ENCODE assay signal across 17 mouse cellular contexts in the genomic region with DNA sequence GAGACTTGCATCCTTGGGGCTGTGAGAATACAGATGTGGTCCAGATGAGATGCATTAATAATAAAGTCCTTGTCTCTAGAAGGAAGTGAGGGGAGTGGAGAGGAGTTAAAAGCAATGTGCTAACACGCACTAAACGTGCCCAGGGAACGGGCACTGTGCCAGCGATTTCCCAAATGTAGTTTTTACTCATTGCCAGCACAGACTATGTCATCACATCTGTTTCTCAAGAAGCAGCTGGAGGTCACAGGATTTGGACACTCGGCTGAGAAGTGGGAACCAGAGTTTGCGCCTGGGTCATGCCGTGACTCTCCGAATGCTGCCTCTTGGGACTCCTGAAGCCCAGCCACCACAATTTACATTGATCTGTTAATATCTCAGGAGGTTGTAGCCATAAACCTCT. TPM values are rescaled to one million over a fixed set of nuclear protein-coding genes. Genes with fewer than 3 reads are reported as not detected.
DNase-seq lines count a peak whose midpoint lies in the region; ATAC-seq and TF ChIP-seq lines count a peak whose summit lies in the region.
"Had no signal": no experiment of that assay in that cellular context is flagged by ENCODE, and none has a peak within 500 bp of the region (broad histone marks: within the 10 kb centered on the region; RNA-seq: fewer than 3 reads in every experiment).

No protein-coding gene starts in this region.

- H3K9me3 ChIP-seq in lung, embryonic 14.5 days (ENCODE audit: low read depth, low read length): no peaks in the 10 kb centered on the region
- H3K9me3 ChIP-seq in midbrain, embryonic 11.5 days (ENCODE audit: control insufficient read depth, low read length): no peaks in the 10 kb centered on the region
- H3K9me3 ChIP-seq: forebrain, embryonic 10.5 days; heart, embryonic 13.5 days; midbrain, embryonic 15.5 days had no signal

- H3K9ac ChIP-seq in lung, embryonic 14.5 days: no peak overlapping the region
- no peak overlapping the region for H3K9ac ChIP-seq in midbrain, embryonic 11.5 days (ENCODE audit: low read length)
- H3K9ac ChIP-seq: heart, embryonic 13.5 days; midbrain, embryonic 15.5 days had no signal

- no peak for TF ChIP-seq CTCF in lung, embryonic 14.5 days (IDR thresholded peaks at IDR 0.05; ENCODE audit: low read depth)
- no peak for TF ChIP-seq CTCF in lung, adult 2 months (IDR thresholded peaks at IDR 0.05; ENCODE audit: insufficient read depth, low read length)

- no peak overlapping the region for H3K4me3 ChIP-seq in lung, embryonic 14.5 days (ENCODE audit: low read depth, low read length)
- H3K4me3 ChIP-seq in lung, adult 2 months (replicated peaks; ENCODE audit: extremely low read depth, low read depth, low read length): no peak overlapping the region
- H3K4me3 ChIP-seq in midbrain, embryonic 11.5 days (ENCODE audit: low read depth, low read length): no peak overlapping the region
- H3K4me3 ChIP-seq: forebrain, embryonic 10.5 days; heart, embryonic 13.5 days; midbrain, embryonic 15.5 days had no signal

- no peaks in the 10 kb centered on the region for H3K27me3 ChIP-seq in lung, embryonic 14.5 days (ENCODE audit: insufficient read depth, low read length)
- no peaks in the 10 kb centered on the region; the same call in 1 of the 2 replicates for H3K27me3 ChIP-seq in midbrain, embryonic 11.5 days (ENCODE audit: control insufficient read depth, insufficient read depth, low read length)

- intact Hi-C loops in left cerebral cortex, postnatal 4 days (cut with DNase I): loop anchor here (10.0 kb wide), 1 partner anchor 396 kb away; a partner anchor contains a TSS

- H3K36me3 ChIP-seq in lung, embryonic 14.5 days (ENCODE audit: insufficient read depth): no peaks in the 10 kb centered on the region
- no peaks in the 10 kb centered on the region for H3K36me3 ChIP-seq in midbrain, embryonic 11.5 days (ENCODE audit: control insufficient read depth, insufficient read depth, low read length)
- H3K36me3 ChIP-seq: forebrain, embryonic 10.5 days; heart, embryonic 13.5 days; midbrain, embryonic 15.5 days had no signal

- TF ChIP-seq POLR2A in lung, adult 2 months (IDR thresholded peaks at IDR 0.05; ENCODE audit: borderline replicate concordance, extremely low read depth, low read depth, low read length): no peak

- no peak for ATAC-seq in lung, embryonic 14.5 days (ENCODE audit: insufficient read depth)
- ATAC-seq in megakaryocyte, adult 5-6 weeks (ENCODE audit: poor library complexity, severe bottlenecking): peak; percentile 91
- ATAC-seq in midbrain, embryonic 11.5 days (ENCODE audit: low FRiP score): no peak
- ATAC-seq: activated CD4-positive, CD25-positive, alpha-beta regulatory T cell, adult 4 months; midbrain, embryonic 15.5 days had no signal

- H3K27ac ChIP-seq in lung, embryonic 14.5 days (ENCODE audit: low read depth): no peak overlapping the region
- no peak overlapping the region for H3K27ac ChIP-seq in midbrain, embryonic 11.5 days (ENCODE audit: low read depth, low read length)
- H3K27ac ChIP-seq: forebrain, embryonic 10.5 days; heart, embryonic 13.5 days; macrophage; midbrain, embryonic 15.5 days had no signal

- WGBS in lung, embryonic 14.5 days: 64% methylated on average over 8 of the region's 8 CpGs
- 53% methylated on average over 8 of the region's 8 CpGs for WGBS in lung, adult 2 months
- 90% methylated on average over 8 of the region's 8 CpGs for WGBS in midbrain, embryonic 11.5 days

- no peak overlapping the region for H3K4me2 ChIP-seq in lung, embryonic 14.5 days
- H3K4me2 ChIP-seq in midbrain, embryonic 11.5 days: no peak overlapping the region
- H3K4me2 ChIP-seq: heart, embryonic 13.5 days; midbrain, embryonic 15.5 days had no signal

- no peaks in the 10 kb centered on the region for H3K4me1 ChIP-seq in lung, embryonic 14.5 days (ENCODE audit: insufficient read depth)
- H3K4me1 ChIP-seq in lung, adult 2 months (ENCODE audit: control insufficient read depth, insufficient read depth, low read length): no peaks in the 10 kb centered on the region
- H3K4me1 ChIP-seq in midbrain, embryonic 11.5 days (ENCODE audit: control insufficient read depth, insufficient read depth, low read length): no peaks in the 10 kb centered on the region
- H3K4me1 ChIP-seq: heart, embryonic 13.5 days had no signal

- DNase-seq in lung, embryonic 14.5 days: peak; percentile 38
- no peak for DNase-seq in lung, adult 2 months
- DNase-seq in adrenal gland, adult 18-20 months (ENCODE audit: low spot score in 2 of 2): peak; percentile 49 to 62
- DNase-seq in fat pad, adult 2 months (ENCODE audit: extremely low read depth, low read depth, low spot score): peak; percentile 42
- no peak for DNase-seq in left cerebral cortex, postnatal 4 days
- no peak for DNase-seq in midbrain, embryonic 11.5 days (ENCODE audit: low spot score, missing footprints)
- DNase-seq: cerebellum, postnatal 14 days; gastrocnemius, postnatal 36 days; liver; thymus, postnatal 14 days had no signal

RNA-seq across cellular contexts. Expression of a gene that starts 29.8 kb away (rescaled TPM):
- 3.1 and 3.9 TPM in 2 replicates for polyA plus RNA-seq in lung, embryonic 14.5 days (2014; fragmentation: Nextera tagmentation; extraction: Ambion mirVana)
- 3.8 and 4.0 TPM in 2 replicates for polyA plus RNA-seq in lung, adult 2 months (2012; rRNA removed)
- 1 to 10 TPM in 1 of 2 experiments, under 1 TPM in 1; 0.30 to 1.7 TPM for total RNA-seq in adrenal gland, adult 18-20 months (2021)
- not detected in 2 replicates for total RNA-seq in megakaryocyte, adult 5-6 weeks (2015)
- not detected in 2 replicates for total RNA-seq in megakaryocyte, adult 5-6 weeks (2017)
- 1 to 10 TPM; 1.6 to 1.7 TPM for total RNA-seq in left cerebral cortex, postnatal 4 days (2021)
- 0.64 and 0.69 TPM in 2 replicates for polyA plus RNA-seq in midbrain, embryonic 11.5 days (2014; fragmentation: Nextera tagmentation; extraction: Ambion mirVana)
- total RNA-seq: hematopoietic stem cell, adult 5-6 weeks had no signal
- polyA plus RNA-seq: activated CD4-positive, CD25-positive, alpha-beta regulatory T cell, adult 4 months had no signal

RNA-seq across cellular contexts. Expression of a gene that starts 34.4 kb away (rescaled TPM):
- 23.9 and 25.7 TPM in 2 replicates for polyA plus RNA-seq in lung, embryonic 14.5 days (2014; fragmentation: Nextera tagmentation; extraction: Ambion mirVana)
- polyA plus RNA-seq in lung, adult 2 months (2012; rRNA removed): 137 and 204 TPM in 2 replicates
- 10 to 100 TPM; 20.9 to 23.1 TPM for total RNA-seq in adrenal gland, adult 18-20 months (2021)
- total RNA-seq in megakaryocyte, adult 5-6 weeks (2015): 218 and 231 TPM in 2 replicates
- 40.4 and 48.1 TPM in 2 replicates for total RNA-seq in megakaryocyte, adult 5-6 weeks (2017)
- total RNA-seq in left cerebral cortex, postnatal 4 days (2021): 1 to 10 TPM; 4.1 to 5.2 TPM
- 5.4 and 6.7 TPM in 2 replicates for polyA plus RNA-seq in midbrain, embryonic 11.5 days (2014; fragmentation: Nextera tagmentation; extraction: Ambion mirVana)

Comparison
In these comparisons a context has a peak if more than half of its experiments do, and no peak if none do; other contexts are left out.
1. DNase-seq: peak in lung, embryonic 14.5 days (single experiment), adrenal gland, adult 18-20 months (2 of 2) and fat pad, adult 2 months (single experiment); none in lung, adult 2 months (single experiment), left cerebral cortex, postnatal 4 days (single experiment) and midbrain, embryonic 11.5 days (single experiment).